Mouse (Mus musculus) embryonic facial prominence, embryonic 15.5 days (tissue): Measurements from ENCODE around the gene Zfp551. TPM values are rescaled to one million over a fixed set of nuclear protein-coding genes. Genes with fewer than 3 reads are reported as not detected.

Experiments used
- ATAC-seq: fragments of 200-750 bp; cut with Nextera tagmentation; 2 replicates; pipeline ENCODE4 v1.8.0; 2017; ENCODE audit warnings: low read depth, moderate TSS enrichment; ENCODE audit not compliant: insufficient number of reproducible peaks, low FRiP score, low TSS enrichment
- H3K27ac ChIP-seq: fragments of 300-500 bp; sonication (generic); replicated peaks from 2 replicates; pipeline ENCODE4 v1.5.1; 2015; ENCODE audit warnings: mild to moderate bottlenecking, inconsistent platforms
- H3K27me3 ChIP-seq: fragments of 300-500 bp; sonication (generic); 2 replicates; pipeline ENCODE4 v1.6.1; 2015; ENCODE audit warnings: inconsistent platforms
- H3K36me3 ChIP-seq: fragments of 300-500 bp; sonication (generic); 2 replicates; pipeline ENCODE4 v1.6.1; 2015; ENCODE audit warnings: mild to moderate bottlenecking, inconsistent platforms
- H3K4me1 ChIP-seq: fragments of 300-500 bp; sonication (generic); 2 replicates; pipeline ENCODE4 v1.6.1; 2015; ENCODE audit warnings: inconsistent platforms
- H3K4me2 ChIP-seq: fragments of 300-500 bp; sonication (generic); replicated peaks from 2 replicates; pipeline ENCODE4 v1.6.1; 2015; ENCODE audit warnings: mild to moderate bottlenecking, inconsistent platforms
- H3K4me3 ChIP-seq: fragments of 300-500 bp; sonication (generic); replicated peaks from 2 replicates; pipeline ENCODE4 v1.5.1; 2015; ENCODE audit warnings: mild to moderate bottlenecking, inconsistent platforms
- H3K9ac ChIP-seq: fragments of 300-500 bp; sonication (generic); 2 replicates; pipeline ENCODE4 v1.6.1; 2015; ENCODE audit warnings: inconsistent platforms
- H3K9me3 ChIP-seq: fragments of 300-500 bp; sonication (generic); replicated peaks from 2 replicates; pipeline ENCODE4 v1.6.1; 2016; ENCODE audit warnings: inconsistent platforms
- WGBS: fragments of 180-500 bp; shearing (Covaris S2); methylation state at CpG from one replicate; pipeline ENCODE4 v1.1.7; 2015; 5-methylcytosine and 5-hydroxymethylcytosine counted together
- polyA plus RNA-seq: library from polyadenylated mRNA; unstranded; fragments of >200 nt; fragmentation: Nextera tagmentation; extraction: Ambion mirVana; gene quantifications from 2 replicates; pipeline ENCODE4 v1.2.1, GENCODE M21; 2015

Gene Zfp551
- polyA plus RNA-seq, result 5.1 and 5.2 TPM in 2 replicates

- under 1% methylated on average over 27 of the region's 27 CpGs for WGBS
- peak within 1 kb of the TSS; percentile 54 for H3K4me2 ChIP-seq
- peak within 1 kb of the TSS; percentile 65 for H3K4me3 ChIP-seq
- H3K4me1 ChIP-seq, result peaks cover 6% of the 10 kb centered on the region; the same call in 1 of the 2 replicates
- ATAC-seq, result peak; percentile 91
- H3K27me3 ChIP-seq, result no peaks in the 10 kb centered on the region
- peak within 1 kb of the TSS; percentile 44; the same call in 1 of the 2 replicates for H3K27ac ChIP-seq
- peak within 1 kb of the TSS; percentile 54 for H3K9ac ChIP-seq
- 0 out of 2 replicates have a peak, but pooled peaks cover 4% of the 10 kb centered on the region for H3K9me3 ChIP-seq
- H3K36me3 ChIP-seq, result peaks cover 17% of the 10 kb centered on the region; the same call in 1 of the 2 replicates
Measured at GRCm38 (mm10) chr7:12422245-12422849, at the start of gene Zfp551. Zfp551 (minus strand) TSS chr7:12422751.

DNA sequence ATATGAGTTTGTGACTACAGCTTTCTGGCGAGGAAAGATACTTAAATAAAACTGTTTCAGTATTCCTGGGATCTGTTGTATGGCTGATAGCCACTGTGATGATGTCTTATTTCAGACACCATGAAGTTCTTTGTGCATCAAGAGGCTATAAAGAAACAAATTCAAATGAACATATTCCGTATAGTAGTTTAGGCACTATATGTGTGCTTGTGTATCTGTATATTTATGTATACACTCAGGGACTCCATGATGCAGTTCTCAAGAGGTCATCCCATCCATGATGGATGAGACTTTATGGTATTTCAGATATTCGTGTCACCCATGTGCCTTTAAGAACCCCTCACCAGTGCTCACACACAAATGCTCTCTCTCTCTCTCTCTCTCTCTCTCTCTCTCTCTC is 304 bp upstream of the Zfp551 start:
- 0 out of 2 replicates have a peak, but pooled peaks cover 4% of the 10 kb centered on the region for H3K9me3 ChIP-seq
- peaks cover 15% of the 10 kb centered on the region; the same call in 1 of the 2 replicates for H3K36me3 ChIP-seq
- no peaks in the 10 kb centered on the region for H3K27me3 ChIP-seq
- H3K9ac ChIP-seq, result no peak overlapping the region
- peaks cover 6% of the 10 kb centered on the region; the same call in 1 of the 2 replicates for H3K4me1 ChIP-seq
- peak overlapping the region; percentile 65 for H3K4me3 ChIP-seq
- no peak for ATAC-seq
- H3K4me2 ChIP-seq, result peak overlapping the region; percentile 54; the same call in 1 of the 2 replicates
- H3K27ac ChIP-seq, result no peak overlapping the region
- WGBS, result 56% methylated on average over 3 of the region's 3 CpGs

GRCm38 (mm10) chr7:12421741-12422140 is 810 bp downstream of the Zfp551 start:
- WGBS, result 51% methylated on average over 5 of the region's 5 CpGs
- peak overlapping the region; percentile 44; the same call in 1 of the 2 replicates for H3K27ac ChIP-seq
- peaks cover 6% of the 10 kb centered on the region; the same call in 1 of the 2 replicates for H3K4me1 ChIP-seq
- no peaks in the 10 kb centered on the region for H3K27me3 ChIP-seq
- H3K36me3 ChIP-seq, result peaks cover 24% of the 10 kb centered on the region
- peak overlapping the region; percentile 54 for H3K9ac ChIP-seq
- H3K9me3 ChIP-seq, result 0 out of 2 replicates have a peak, but pooled peaks cover 4% of the 10 kb centered on the region
- H3K4me3 ChIP-seq, result peak overlapping the region; percentile 65
- peak overlapping the region; percentile 54 for H3K4me2 ChIP-seq
- ATAC-seq, result no peak

DNA sequence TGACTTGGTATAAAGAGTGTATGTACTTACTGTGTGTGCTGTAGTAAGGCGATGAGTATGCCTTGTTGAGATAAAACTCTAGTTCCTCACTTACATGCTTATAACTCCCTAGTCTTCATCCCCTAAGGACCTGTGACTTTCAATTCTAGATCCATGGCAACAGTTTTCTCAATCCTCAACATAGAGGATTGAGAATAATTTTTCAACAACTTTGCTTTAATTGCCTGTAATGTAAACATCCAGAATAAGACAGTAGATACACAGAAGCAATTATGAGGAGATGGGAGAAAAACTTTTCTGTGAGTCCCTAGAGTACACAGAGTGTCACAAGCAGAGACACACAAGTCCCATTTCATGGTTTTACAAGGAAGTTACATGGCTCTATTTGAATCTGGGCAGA is 53.4 kb downstream of the Zfp551 start, which contains the start of gene Vmn1r84:
Vmn1r84 (minus strand) TSS at position 101 of the 400 bp plus-strand sequence.
- WGBS, result 63% methylated on average over 1 of the region's 1 CpGs
- no peak within 1 kb of the TSS for H3K9ac ChIP-seq
- no peak within 1 kb of the TSS for H3K4me2 ChIP-seq
- no peaks in the 10 kb centered on the region for H3K27me3 ChIP-seq
- no peaks in the 10 kb centered on the region for H3K4me1 ChIP-seq
- H3K27ac ChIP-seq, result no peak within 1 kb of the TSS
- H3K4me3 ChIP-seq, result no peak within 1 kb of the TSS
- H3K36me3 ChIP-seq, result no peaks in the 10 kb centered on the region
- no peaks in the 10 kb centered on the region for H3K9me3 ChIP-seq
- no peak for ATAC-seq

Other genes starting within 250 kb of the Zfp551 start
- gene Vmn1r80, start 233.5 kb downstream of the Zfp551 start, polyA plus RNA-seq, result not detected in 2 replicates
- 0.01 TPM in 1 of 2 replicates, not detected in the other for gene Vmn1r81, start 154.5 kb downstream of the Zfp551 start, polyA plus RNA-seq
- gene Vmn1r82, start 122.3 kb downstream of the Zfp551 start, polyA plus RNA-seq, result not detected in 2 replicates
- 0.05 TPM in 1 of 2 replicates, not detected in the other for gene Vmn1r83, start 93.3 kb downstream of the Zfp551 start, polyA plus RNA-seq
- 0.07 TPM in 1 of 2 replicates, not detected in the other for gene Vmn1r84, start 53.5 kb downstream of the Zfp551 start, polyA plus RNA-seq
- 18.2 and 18.6 TPM in 2 replicates for gene Zfp606, start 55.5 kb upstream of the Zfp551 start, polyA plus RNA-seq
- gene 2900092C05Rik, start 89.8 kb upstream of the Zfp551 start, polyA plus RNA-seq, result not detected in 2 replicates
- 0.03 TPM in 1 of 2 replicates, not detected in the other for gene Vmn2r53, start 186.0 kb upstream of the Zfp551 start, polyA plus RNA-seq
- gene Vmn2r54, start 217.6 kb upstream of the Zfp551 start, polyA plus RNA-seq, result not detected in 2 replicates